Mouse (Mus musculus) c-Kit-positive CD71-positive TER-119-positive erythroid progenitor cells, embryonic 14.5 days (primary cell): ENCODE results near the gene Micall2.
"Not testable (repeated sequence)": the region's sequence is repeated elsewhere in the genome, so short reads cannot be mapped to it uniquely, and the experiment has no call there.

Experiments
- DNase-seq: peaks from one replicate; pipeline ENCODE4 v3.0.0-alpha.2; 2013; ENCODE audit warnings: low spot score

The Micall2 gene

GRCm38 (mm10) chr5:139735677-139736503 lies at the start of gene Micall2:
Gene Micall2 (minus strand): TSS chr5:139736336.
- DNase-seq: peak; percentile 99

DNA sequence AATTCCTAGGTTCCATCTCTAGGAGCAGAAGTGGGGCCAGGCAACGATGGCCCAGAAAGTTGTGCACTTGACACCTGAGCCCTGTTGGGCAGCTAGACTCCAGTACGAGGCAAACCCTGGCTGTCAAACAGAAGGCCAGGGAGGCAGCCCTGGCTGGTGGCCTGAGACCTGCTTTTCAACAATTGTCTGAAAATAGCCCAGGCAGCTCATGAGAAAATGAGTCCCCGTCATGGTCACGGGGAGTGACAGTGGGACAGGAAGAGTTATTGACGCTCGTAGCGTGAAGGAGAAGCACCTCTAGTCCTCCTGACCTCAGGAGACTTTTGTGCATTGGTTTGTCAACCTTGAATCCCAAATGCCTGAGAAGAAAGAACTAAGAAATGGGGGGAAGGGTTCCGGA lies 45.3 kb upstream of the Micall2 start:
- DNase-seq: no peak

DNA sequence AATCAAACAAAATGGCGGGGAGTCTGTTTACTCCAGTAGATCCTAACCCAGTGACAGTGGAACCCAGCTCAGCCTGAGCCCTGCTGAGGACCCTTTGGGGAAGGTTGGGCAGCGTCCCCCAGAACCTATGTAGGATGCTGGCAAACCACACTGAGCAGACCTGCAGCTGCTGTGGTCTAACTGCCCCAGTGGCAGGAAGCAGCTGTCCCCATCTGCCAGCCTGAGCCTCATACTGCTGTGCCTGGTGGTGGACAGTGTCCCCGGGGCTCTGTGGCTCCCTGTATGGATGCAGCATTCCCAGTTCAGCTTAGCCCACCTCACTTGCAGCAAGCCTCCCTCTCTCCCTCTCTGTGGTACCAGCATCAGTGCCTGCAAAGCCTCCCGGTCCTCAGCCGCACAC lies 40.8 kb upstream of the Micall2 start:
- no peak for DNase-seq

DNA sequence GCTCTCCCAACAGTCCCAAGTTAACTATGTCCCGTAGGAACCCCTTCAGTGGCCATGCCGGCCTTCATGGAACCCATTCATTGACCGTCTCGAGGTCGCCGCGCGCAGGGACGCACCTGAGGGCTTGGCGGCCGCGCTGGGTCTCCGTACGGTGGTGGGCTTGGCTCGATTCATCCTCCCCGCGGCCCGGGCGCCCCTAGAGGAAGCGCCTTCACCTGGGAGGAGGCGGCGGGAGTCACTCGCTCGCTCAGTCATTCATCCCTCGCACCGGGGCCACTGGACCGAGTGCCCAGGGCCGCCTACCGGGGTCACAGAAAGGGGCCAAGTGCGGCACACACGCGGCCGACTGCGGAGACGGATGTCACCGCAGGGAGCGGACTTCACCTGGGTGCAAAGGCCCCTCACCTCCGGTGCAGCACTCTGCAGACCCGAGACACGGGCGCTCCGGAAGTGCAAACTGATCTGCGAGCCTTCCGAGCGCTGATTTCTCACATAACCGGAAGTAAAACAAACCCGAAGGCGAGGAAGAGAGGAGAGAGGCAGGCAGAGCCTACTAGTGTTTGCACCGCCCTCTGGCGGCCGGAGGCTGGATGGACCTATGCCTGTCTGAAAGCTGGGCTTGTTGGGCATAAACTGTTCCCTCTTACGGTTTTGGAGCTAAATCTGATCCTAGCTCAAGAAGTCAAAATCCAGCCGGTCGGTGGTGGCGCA lies 39.2 kb upstream of the Micall2 start, which contains the start of gene Ints1:
Gene Ints1, minus strand, starts transcription at position 459 of the 711 bp plus-strand sequence.
- DNase-seq: peak; percentile 94

DNA sequence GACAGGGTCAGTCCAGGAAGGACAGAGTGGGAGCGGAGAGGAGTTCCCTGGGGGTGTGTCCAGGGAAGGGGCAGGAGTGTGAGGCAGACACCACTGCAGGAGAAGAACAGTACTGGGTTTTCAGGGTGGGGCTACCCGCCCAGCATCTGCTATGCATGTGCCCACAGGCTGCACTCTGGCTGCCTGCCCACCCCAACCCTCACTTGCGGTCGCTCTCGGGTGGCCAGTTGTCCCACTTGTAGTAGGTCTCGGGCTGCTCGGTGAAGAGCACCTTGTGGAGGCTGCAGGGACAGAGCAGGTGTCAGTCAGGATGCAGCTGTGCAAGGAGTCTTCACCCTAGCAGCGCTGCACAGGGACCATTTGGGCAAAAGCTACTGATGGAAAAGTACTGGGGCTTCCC lies 32.1 kb upstream of the Micall2 start:
- DNase-seq: no peak

DNA sequence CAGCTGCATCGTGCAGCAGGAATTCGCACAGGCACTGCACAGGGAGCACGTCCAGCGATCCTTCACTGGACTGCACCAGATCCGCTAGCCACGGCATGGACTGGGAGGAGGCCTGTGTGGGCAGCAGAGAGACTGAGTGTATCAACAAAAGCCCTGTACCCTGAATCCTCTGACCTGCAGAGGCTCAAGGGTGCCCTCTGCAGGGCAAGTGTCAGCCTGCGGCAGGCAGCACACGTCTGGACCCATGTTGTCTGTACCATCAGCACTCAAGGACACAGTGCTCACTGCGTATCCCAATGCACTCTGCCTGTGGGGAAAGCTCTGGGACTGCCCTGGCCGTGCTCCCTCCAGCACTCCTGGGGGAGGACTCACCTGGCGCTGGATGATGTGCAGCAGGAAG lies 28.2 kb upstream of the Micall2 start:
- peak; percentile 44 for DNase-seq

- DNase-seq: no peak
These were observed 22.0 kb upstream of the Micall2 start for GRCm38 (mm10) chr5:139758096-139758495.

DNA sequence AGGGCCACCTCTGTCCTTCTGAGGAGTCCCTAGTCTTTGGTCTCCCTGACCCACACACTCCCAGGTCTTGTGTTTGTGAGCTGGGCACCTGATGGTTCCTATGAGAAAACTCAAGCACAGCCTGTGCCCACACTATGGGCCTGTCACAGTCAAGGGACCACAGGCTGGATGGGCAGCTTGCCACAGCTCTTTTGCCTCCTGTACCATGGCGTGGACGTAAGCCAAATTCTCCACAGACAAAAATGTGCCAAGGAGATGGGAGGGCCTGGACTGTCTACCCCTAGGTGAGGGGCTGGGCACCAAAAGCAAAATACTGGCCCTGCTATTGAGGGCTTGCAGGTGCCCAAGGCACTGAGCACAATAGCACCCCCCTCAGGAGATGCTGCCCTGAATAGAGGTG lies 20.4 kb upstream of the Micall2 start:
- no peak for DNase-seq

GRCm38 (mm10) chr5:139756135-139756534 lies 20.0 kb upstream of the Micall2 start:
- DNase-seq: no peak

- DNase-seq: peak; percentile 60
These were observed 18.6 kb upstream of the Micall2 start for GRCm38 (mm10) chr5:139754753-139755152.

GRCm38 (mm10) chr5:139750535-139750934 lies 14.4 kb upstream of the Micall2 start:
- peak; percentile 67 for DNase-seq

DNA sequence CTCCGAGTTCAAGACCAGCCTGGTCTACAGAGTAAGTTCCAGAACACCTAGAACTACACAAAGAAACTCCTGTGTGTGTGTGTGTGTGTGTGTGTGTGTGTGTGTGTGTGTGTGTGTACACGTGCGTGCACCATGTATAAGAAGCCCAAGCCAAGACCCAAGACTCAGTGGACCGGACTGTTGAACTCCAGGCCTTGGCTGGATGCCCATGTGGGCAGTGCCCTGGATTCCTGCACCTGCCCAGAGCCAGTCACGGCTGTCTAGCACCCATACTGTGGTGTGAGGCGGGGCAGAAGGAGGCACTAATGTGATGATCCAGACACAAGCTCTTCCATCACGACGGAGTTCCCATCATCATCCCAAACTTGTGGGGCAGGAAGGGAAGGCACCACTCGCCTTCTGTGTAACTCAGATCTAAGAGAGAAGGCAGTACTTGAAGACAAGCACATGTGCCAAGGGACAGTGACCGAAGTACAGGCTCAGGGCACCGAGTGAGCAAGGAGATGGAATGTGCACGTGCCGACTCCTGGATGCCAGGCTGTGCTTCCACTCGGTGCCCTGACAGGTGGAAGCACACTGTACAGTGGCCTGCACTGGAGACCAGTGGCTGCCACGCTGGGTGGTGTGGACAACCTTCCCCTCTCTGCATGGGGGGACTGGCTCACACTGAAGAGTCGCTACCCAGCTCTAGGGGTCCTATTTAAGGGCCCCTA lies 13.4 kb upstream of the Micall2 start:
- no peak for DNase-seq

DNA sequence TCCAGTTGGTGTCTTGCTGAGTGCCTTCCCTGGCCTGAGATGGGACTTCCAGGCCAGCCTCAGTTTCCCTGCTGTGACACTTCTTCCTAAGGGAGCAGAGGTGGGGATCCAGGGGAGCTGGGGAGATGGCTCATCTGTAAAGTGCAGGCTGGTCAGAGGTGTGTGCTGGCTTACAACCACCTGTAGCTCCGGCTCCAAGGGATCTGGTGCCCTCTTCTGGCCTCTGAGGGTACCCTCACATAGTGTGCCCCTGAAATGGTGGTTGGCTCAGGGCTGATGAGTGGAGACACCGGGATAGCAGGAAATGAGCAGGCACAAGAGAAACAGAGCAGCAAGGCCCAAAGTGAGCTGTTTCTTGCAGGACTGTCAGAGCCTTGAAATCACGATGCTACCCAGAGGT lies 9.6 kb upstream of the Micall2 start:
- peak; percentile 69 for DNase-seq

- DNase-seq: not testable (repeated sequence)
These were observed 6.5 kb upstream of the Micall2 start for GRCm38 (mm10) chr5:139742640-139743039.

GRCm38 (mm10) chr5:139738592-139739315 lies 2.6 kb upstream of the Micall2 start:
- DNase-seq: peak; percentile 96

GRCm38 (mm10) chr5:139737841-139738591 lies 1.9 kb upstream of the Micall2 start:
- DNase-seq: no peak

- no peak for DNase-seq
These were observed 386 bp upstream of the Micall2 start for GRCm38 (mm10) chr5:139736504-139736940.

- no peak for DNase-seq
These were observed 1.4 kb downstream of the Micall2 start for GRCm38 (mm10) chr5:139734746-139735145.

GRCm38 (mm10) chr5:139734016-139734415 lies 2.1 kb downstream of the Micall2 start:
- peak; percentile 88 for DNase-seq

DNA sequence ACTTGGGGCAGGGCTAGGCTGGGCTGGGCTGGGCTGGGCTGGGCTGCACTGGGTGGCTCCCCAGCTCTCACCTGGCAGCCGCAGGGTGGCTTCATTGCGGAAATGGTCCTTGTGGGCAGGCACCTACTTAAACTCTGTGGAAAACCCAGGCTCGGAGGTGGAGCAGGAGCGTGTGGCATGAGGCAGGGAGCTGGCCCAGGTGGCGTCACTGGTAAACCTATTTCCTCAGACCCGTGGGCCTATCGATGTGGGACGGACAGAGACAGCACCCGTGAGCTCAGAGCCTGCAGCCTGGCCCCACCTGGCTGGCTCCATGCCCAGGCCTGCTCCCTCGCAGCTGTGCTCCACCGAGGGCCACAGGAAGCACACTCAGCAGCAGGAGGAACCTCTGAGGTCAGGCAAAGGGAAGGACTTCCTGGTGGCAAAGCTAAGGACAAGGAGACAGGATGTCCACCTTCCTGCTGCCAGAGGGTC lies 3.5 kb downstream of the Micall2 start:
- DNase-seq: no peak
